Mouse (Mus musculus) MEL (cell line): ENCODE measurements at regions not wholly inside any gene's neighbourhood (a gene's known extent, or its start where the extent isn't known, plus 50 kb on each side); places are given as distances from the start of the nearest gene placed in this dataset.

ENCODE experiments used
- DNase-seq: peaks from one replicate; pipeline ENCODE4 v3.0.0; 2011; ENCODE audit warnings: low read depth, low spot score
- H3K27ac ChIP-seq: 2 replicates; pipeline ENCODE4 v1.5.1; 2012; ENCODE audit warnings: low read depth, mild to moderate bottlenecking, control low read depth, low read length, moderate library complexity; ENCODE audit not compliant: control insufficient read depth
- H3K27me3 ChIP-seq, 2 experiments: fragments of 150-350 bp in 1 of 2; sonication (generic) in 1 of 2; 2 replicates each; pipeline ENCODE4 v1.6.1; 2012; ENCODE audit warnings: low read length in 2 of 2, mild to moderate bottlenecking in 2 of 2, improper control_type of control experiment in 1 of 2, moderate library complexity in 1 of 2; ENCODE audit not compliant: insufficient read depth in 2 of 2, control insufficient read depth in 1 of 2
- H3K36me3 ChIP-seq, 2 experiments: 2 replicates each; pipeline ENCODE4 v1.6.1; 2012 to 2014; ENCODE audit warnings: low read length in 2 of 2, improper control_type of control experiment in 1 of 2, inconsistent platforms in 1 of 2, mild to moderate bottlenecking in 1 of 2; ENCODE audit not compliant: insufficient read depth in 2 of 2, control insufficient read depth in 1 of 2
- H3K4me1 ChIP-seq, 2 experiments: fragments of 150-350 bp in 1 of 2; sonication (generic) in 1 of 2; 2 replicates each; pipeline ENCODE4 v1.6.1; 2012; ENCODE audit warnings: low read length in 2 of 2, improper control_type of control experiment in 1 of 2, mild to moderate bottlenecking in 1 of 2; ENCODE audit not compliant: insufficient read depth in 2 of 2, control insufficient read depth in 1 of 2
- H3K4me3 ChIP-seq, 2 experiments: fragments of 150-350 bp in 1 of 2; sonication (generic) in 1 of 2; 2 replicates each; pipeline ENCODE4 v1.5.1; 2012; ENCODE audit warnings: low read depth in 2 of 2, low read length in 2 of 2, mild to moderate bottlenecking in 2 of 2, moderate library complexity in 2 of 2, control low read depth in 1 of 2, improper control_type of control experiment in 1 of 2; ENCODE audit not compliant: control insufficient read depth in 1 of 2, insufficient read depth in 1 of 2
- H3K79me2 ChIP-seq: 2 replicates; pipeline ENCODE4 v1.6.1; 2012; ENCODE audit warnings: mild to moderate bottlenecking, low read length, moderate library complexity; ENCODE audit not compliant: control insufficient read depth, poor library complexity, insufficient read depth
- H3K9ac ChIP-seq: 2 replicates; pipeline ENCODE4 v1.6.1; 2012; ENCODE audit warnings: low read depth, mild to moderate bottlenecking, control low read depth, low read length, moderate library complexity; ENCODE audit not compliant: control insufficient read depth, poor library complexity, severe bottlenecking
- H3K9me3 ChIP-seq: fragments of 150-350 bp; sonication (generic); replicated peaks from 2 replicates; pipeline ENCODE4 v1.6.1; 2012; ENCODE audit warnings: mild to moderate bottlenecking, low read length, improper control_type of control experiment, moderate library complexity; ENCODE audit not compliant: insufficient read depth
- BHLHE40 ChIP-seq: IDR thresholded peaks from 2 replicates; pipeline ENCODE4 v1.6.1; 2012; ENCODE audit warnings: low read depth, mild to moderate bottlenecking, inconsistent platforms, low read length, improper control_type of control experiment, borderline replicate concordance
- ELF1 ChIP-seq: IDR thresholded peaks from 2 replicates; pipeline ENCODE4 v1.6.1; 2014; ENCODE audit warnings: low read depth, mild to moderate bottlenecking, inconsistent platforms, low read length, improper control_type of control experiment, moderate library complexity
- EP300 ChIP-seq, 2 experiments: IDR thresholded peaks; 2 replicates each; pipeline ENCODE4 v1.6.1; 2011; ENCODE audit warnings: improper control_type of control experiment in 2 of 2, low read length in 2 of 2, low read depth in 1 of 2, mild to moderate bottlenecking in 1 of 2
- GABPA ChIP-seq: IDR thresholded peaks from 2 replicates; pipeline ENCODE4 v1.6.1; 2012; ENCODE audit warnings: low read depth, mild to moderate bottlenecking, inconsistent platforms, low read length, improper control_type of control experiment, moderate library complexity
- JUND ChIP-seq: IDR thresholded peaks from 2 replicates; pipeline ENCODE4 v1.6.1; 2011; ENCODE audit warnings: low read depth, mild to moderate bottlenecking, improper control_type of control experiment, low read length
- MAFK ChIP-seq: IDR thresholded peaks from 2 replicates; pipeline ENCODE4 v1.6.1; 2011; ENCODE audit warnings: low read depth, mild to moderate bottlenecking, low read length, improper control_type of control experiment, borderline replicate concordance
- MXI1 ChIP-seq: IDR thresholded peaks from 2 replicates; pipeline ENCODE4 v1.6.1; 2011; ENCODE audit warnings: mild to moderate bottlenecking, low read depth, low read length, improper control_type of control experiment
- MYC ChIP-seq: IDR thresholded peaks from 2 replicates; pipeline ENCODE4 v1.6.1; 2011; ENCODE audit warnings: low read depth, mild to moderate bottlenecking, low read length, improper control_type of control experiment, moderate library complexity
- NELFE ChIP-seq: IDR thresholded peaks from 2 replicates; pipeline ENCODE4 v1.6.1; 2011; ENCODE audit warnings: low read depth, low read length, improper control_type of control experiment
- NRF1 ChIP-seq: IDR thresholded peaks from 2 replicates; pipeline ENCODE4 v1.6.1; 2014; ENCODE audit warnings: low read depth, mild to moderate bottlenecking, inconsistent platforms, low read length, improper control_type of control experiment, moderate library complexity; ENCODE audit not compliant: poor library complexity, insufficient read depth, severe bottlenecking
- SIN3A ChIP-seq: IDR thresholded peaks from 2 replicates; pipeline ENCODE4 v1.6.1; 2012; ENCODE audit warnings: low read length, improper control_type of control experiment, inconsistent platforms
- SMC3 ChIP-seq: IDR thresholded peaks from 2 replicates; pipeline ENCODE4 v1.6.1; 2011; ENCODE audit warnings: low read depth, low read length, improper control_type of control experiment
- TAL1 ChIP-seq: IDR thresholded peaks from 2 replicates; pipeline ENCODE4 v1.6.1; 2012; ENCODE audit warnings: mild to moderate bottlenecking, inconsistent platforms, low read length, moderate library complexity, mixed read lengths
- TCF12 ChIP-seq: IDR thresholded peaks from 2 replicates; pipeline ENCODE4 v1.6.1; 2014; ENCODE audit warnings: low read depth, mild to moderate bottlenecking, inconsistent platforms, low read length, improper control_type of control experiment, moderate library complexity
- ZKSCAN1 ChIP-seq: IDR thresholded peaks from 2 replicates; pipeline ENCODE4 v1.6.1; 2012; ENCODE audit warnings: low read depth, mild to moderate bottlenecking, inconsistent platforms, low read length, improper control_type of control experiment, moderate library complexity
- ZNF384 ChIP-seq: IDR thresholded peaks from 2 replicates; pipeline ENCODE4 v1.6.1; 2012; ENCODE audit warnings: low read depth, mild to moderate bottlenecking, inconsistent platforms, low read length, improper control_type of control experiment

- H3K9me3 ChIP-seq = no peaks in the 10 kb centered on the region
- no peak overlapping the region for H3K4me3 ChIP-seq
- TF ChIP-seq SIN3A (no peak), GABPA (no peak), ELF1 (no peak), TAL1 (no peak), TCF12 (no peak), ZKSCAN1 (no peak), EP300 (IDR thresholded peaks at IDR 0.05; ENCODE audit: low read depth in 1 of 2, low read length in 2 of 2) (no peak), NRF1 (no peak), NELFE (no peak), BHLHE40 (no peak), JUND (no peak), MAFK (no peak)
- no peaks in the 10 kb centered on the region for H3K27me3 ChIP-seq
- H3K4me1 ChIP-seq = no peaks in the 10 kb centered on the region
- H3K79me2 ChIP-seq = no peaks in the 10 kb centered on the region
- H3K9ac ChIP-seq = no peak overlapping the region
- no peak overlapping the region for H3K27ac ChIP-seq
- DNase-seq = no peak
- H3K36me3 ChIP-seq = no peaks in the 10 kb centered on the region
Observed at GRCm38 (mm10) chr11:55918411-55918810, 122.4 kb downstream of the Nmur2 start.

DNA sequence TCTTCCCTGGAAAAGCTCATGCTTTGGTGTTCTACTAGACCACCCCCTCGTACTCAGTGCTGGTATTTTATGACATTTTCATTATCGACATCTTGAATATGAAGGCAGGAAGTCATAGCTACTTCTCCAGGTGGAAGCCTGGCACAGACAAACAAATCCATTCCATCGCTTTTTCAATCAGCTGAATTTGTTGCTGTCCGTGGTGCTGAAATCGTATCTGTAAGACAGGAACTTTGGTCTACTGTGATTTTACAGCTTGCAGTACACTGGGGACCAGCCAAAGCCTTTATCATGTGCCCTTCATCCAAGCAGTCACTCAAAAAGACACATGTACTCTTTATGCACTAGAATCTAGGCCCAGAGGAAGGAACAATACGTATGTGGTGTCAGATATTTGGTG is 143.3 kb downstream of the Nmur2 start:
- TF ChIP-seq SMC3 (no peak), BHLHE40 (no peak), MAFK (no peak), TAL1 (no peak)
- no peaks in the 10 kb centered on the region for H3K9me3 ChIP-seq
- no peak overlapping the region for H3K9ac ChIP-seq
- no peak overlapping the region for H3K4me3 ChIP-seq
- no peaks in the 10 kb centered on the region for H3K27me3 ChIP-seq
- H3K27ac ChIP-seq = no peak overlapping the region
- no peaks in the 10 kb centered on the region for H3K36me3 ChIP-seq
- no peaks in the 10 kb centered on the region for H3K79me2 ChIP-seq
- no peaks in the 10 kb centered on the region for H3K4me1 ChIP-seq
- peak; percentile 53 for DNase-seq

GRCm38 (mm10) chr11:55890161-55890560 is 150.6 kb downstream of the Nmur2 start:
- Histone ChIP-seq H3K9ac (no peak overlapping the region), H3K4me3 (no peak overlapping the region), H3K27me3 (no peaks in the 10 kb centered on the region), H3K79me2 (no peaks in the 10 kb centered on the region), H3K27ac (no peak overlapping the region), H3K36me3 (no peaks in the 10 kb centered on the region), H3K9me3 (no peaks in the 10 kb centered on the region), H3K4me1 (no peaks in the 10 kb centered on the region)
- no peak for TF ChIP-seq MXI1
- no peak for TF ChIP-seq ZNF384
- TF ChIP-seq MYC = no peak
- no peak for DNase-seq
